Mouse (Mus musculus): Measurements from ENCODE around the gene Myo19.
"Not testable (repeated sequence)": the region's sequence is repeated elsewhere in the genome, so short reads cannot be mapped to it uniquely, and the experiment has no call there.

Myo19 gene

GRCm38 (mm10) chr11:84879772-84880464 is at the start of gene Myo19, which contains the start of gene Pigw:
Gene Myo19, plus strand, starts transcription at chr11:84880148.
Gene Pigw, minus strand, starts transcription at chr11:84880285.
- DNase-seq = peak; percentile 94

GRCm38 (mm10) chr11:84839330-84839729 is 40.6 kb upstream of the Myo19 start:
- no peak for DNase-seq

GRCm38 (mm10) chr11:84846741-84847474 is 33.0 kb upstream of the Myo19 start:
- DNase-seq = no peak

GRCm38 (mm10) chr11:84847475-84848090 is 32.4 kb upstream of the Myo19 start:
- no peak for DNase-seq

GRCm38 (mm10) chr11:84855285-84855684 is 24.7 kb upstream of the Myo19 start:
- no peak for DNase-seq

- no peak for DNase-seq
Measured at GRCm38 (mm10) chr11:84865268-84865667, 14.7 kb upstream of the Myo19 start.

DNA sequence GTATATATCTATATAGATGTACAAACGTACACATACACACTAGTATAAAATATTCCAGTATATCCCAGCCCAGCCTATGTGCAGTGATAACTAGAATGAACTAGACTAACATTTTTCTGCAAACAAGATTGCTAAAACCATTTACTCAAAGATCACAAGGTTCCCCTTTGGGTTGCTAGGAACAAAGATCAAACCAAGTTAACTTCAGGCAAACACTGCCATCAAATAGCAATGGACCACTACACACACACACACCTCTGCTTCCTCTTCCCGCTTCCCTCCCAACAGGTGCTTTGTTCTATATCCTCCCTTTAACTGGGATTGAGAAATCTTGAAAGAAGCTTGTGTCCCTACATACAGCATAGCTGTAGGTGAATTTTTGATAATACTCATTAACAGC is 12.4 kb upstream of the Myo19 start:
- DNase-seq = no peak

GRCm38 (mm10) chr11:84868786-84869259 is 11.1 kb upstream of the Myo19 start:
- DNase-seq = no peak

- DNase-seq = peak; percentile 97
Measured at GRCm38 (mm10) chr11:84869537-84870232, 10.3 kb upstream of the Myo19 start.

DNA sequence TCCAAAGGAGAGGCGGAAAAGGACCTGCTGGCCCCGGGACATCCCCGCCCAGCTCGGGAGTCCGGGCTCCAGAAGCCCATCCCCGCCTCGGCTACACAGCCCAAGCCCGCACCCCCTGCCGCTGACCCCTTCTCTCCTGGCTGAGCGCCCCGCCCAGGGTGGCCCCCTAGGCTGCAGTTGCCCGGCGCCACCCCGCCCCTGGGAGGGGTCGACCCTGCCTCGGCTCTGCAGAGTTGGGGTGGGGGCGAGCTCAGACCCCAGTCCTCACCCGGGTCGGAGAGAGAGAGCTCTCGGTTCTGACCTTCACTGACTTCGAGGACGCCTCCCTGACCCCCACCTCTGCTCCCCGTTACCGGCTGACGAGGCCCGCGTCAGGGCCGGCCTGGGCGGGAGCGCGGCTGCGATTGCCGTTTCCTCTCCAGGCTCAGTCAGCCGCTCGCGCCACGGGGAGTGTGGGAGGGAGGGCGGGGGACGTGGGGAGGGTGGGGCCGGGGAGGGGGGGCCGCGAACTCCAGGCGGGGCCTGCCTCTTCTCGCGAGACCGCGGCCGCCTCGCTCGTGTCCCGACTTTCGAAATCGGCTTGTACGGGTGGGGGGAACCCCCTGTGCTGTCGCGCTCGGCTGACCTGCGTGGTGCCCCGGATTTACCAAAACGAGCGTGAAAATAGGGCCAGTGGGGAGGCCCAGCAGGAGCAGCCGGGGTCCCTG is 9.5 kb upstream of the Myo19 start, which contains the start of gene Ggnbp2:
TSS of gene Ggnbp2 (minus strand) at position 481 of the 707 bp plus-strand sequence.
- DNase-seq = peak; percentile 94

DNA sequence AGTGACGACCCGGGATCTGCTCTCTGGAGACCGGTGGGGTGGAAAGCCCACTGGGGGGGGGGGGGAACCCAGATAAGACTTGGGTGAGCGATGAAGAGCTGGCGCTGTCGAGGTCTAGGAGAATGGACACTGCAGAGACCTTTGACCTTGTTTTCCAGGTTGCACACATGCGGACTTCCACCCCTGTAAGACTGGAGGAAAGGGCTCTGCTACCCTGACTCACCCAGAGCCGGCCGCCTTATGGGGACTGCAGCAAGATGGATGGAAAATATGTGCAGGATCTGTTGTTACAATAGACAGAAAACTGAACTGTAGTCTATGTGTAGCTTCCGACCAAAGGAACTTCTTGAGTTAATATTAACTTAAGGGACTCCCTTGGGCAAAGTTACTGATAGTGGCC is 8.9 kb upstream of the Myo19 start:
- DNase-seq = peak; percentile 70

DNA sequence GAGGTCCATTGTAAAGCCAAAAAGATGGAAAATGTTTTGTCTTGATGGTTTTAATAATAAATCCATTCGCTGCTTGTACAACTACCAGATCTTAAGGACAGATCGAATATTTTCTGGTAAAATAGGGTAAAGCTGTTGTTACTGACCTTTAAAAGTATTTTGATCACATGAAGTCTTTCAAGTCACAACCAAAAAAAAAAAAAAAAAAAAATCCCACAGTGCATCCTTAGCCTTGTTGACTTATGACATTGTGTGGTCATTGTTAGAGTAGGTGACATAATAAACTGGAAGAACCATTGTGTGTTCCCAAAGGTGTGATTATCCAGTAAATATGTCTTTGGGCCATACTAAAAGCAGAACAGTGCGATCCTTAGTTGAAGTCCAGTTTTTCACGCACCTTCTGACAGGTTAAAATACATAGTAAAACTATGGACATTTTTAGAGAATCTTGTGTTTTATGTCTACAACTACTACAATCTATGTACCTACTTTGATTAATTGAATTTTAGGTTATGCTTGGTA is 8.3 kb upstream of the Myo19 start:
- no peak for DNase-seq

GRCm38 (mm10) chr11:84873042-84873833 is 6.7 kb upstream of the Myo19 start:
- no peak for DNase-seq

GRCm38 (mm10) chr11:84876020-84876419 is 3.9 kb upstream of the Myo19 start:
- not testable (repeated sequence) for DNase-seq

GRCm38 (mm10) chr11:84879007-84879771 is 759 bp upstream of the Myo19 start:
- no peak for DNase-seq

- DNase-seq = peak; percentile 77
Measured at GRCm38 (mm10) chr11:84880465-84880961, 565 bp downstream of the Myo19 start.

DNA sequence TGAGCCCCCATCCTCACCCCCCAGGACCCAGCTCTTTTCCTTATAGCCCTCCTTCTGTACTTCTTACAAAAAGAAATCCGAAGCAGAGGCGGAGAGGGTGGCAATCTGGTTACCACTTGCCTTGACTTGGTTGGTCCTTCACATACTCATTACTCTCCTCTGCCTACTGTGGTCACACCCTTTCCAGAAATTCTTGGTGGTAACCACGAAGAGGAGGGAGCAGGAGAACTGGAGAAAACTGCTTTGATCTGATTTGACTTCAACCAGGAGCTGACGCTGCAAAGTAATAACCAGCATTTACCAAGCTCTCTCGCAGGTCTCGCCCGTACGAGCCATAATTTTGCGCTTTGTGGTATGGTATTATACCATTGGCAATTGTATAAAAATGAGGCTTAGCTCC is 1.0 kb downstream of the Myo19 start:
- DNase-seq = no peak

DNA sequence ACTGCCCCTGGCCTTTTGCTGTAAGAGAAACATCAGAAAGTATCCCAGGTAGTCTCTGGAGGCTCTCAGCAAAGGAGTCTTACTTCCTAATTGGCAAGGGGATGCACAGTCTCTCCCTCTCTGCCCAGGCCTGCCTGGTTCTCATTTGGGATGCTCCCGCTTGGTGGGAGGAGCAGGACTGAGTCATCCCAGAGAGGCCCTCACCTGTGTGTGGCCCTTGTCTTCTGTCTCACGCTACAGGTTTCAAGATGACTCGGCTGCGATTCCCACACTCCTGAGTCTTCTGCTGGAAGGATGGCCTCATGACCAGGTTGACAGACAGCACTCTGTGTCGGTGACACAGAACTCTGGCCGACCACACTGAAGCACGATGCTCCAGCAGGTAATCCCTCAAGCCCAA is 2.4 kb downstream of the Myo19 start:
- no peak for DNase-seq

DNA sequence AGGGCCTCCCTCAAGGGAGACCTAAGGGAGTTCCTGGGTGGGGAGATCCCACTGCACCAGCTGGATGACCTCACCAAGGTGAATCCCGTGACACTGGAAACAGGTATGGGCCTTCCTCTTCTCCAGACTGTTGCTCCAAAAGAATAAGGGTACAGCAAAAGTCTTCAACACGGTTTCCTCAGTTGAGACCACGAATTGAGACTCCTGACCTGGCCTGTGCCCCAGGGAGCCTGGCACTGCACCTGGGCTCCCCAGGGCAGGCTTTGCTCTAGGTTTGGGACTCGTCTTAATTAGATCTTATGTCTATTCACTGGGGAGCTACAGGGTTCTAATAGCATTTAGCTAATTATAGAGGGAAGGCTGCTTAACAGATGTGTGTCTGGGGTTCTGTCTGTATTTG is 5.3 kb downstream of the Myo19 start:
- no peak for DNase-seq

DNA sequence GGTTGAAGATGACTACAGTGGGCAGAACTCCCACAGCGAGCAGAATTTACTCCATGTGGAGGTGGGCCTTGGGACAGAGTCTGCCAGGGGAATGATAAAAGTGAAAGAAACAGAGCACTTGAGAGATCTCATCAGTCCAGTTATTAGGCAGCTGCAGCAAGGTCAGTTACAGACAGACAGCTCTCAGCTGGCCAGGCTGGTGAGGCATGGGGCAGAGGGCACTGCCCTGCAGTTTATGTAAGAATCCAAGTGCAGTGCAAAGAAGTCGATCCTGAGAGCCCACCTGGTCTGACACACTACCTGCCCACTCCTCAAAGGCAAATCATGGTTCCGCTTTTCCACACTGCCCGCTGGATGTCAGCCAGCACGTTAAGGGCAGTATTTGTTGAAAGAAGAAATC is 6.3 kb downstream of the Myo19 start:
- no peak for DNase-seq

All from embryo, embryonic 11 days (tissue).